Mouse (Mus musculus): Measurements from ENCODE around the gene Rdh12.
"Not testable (repeated sequence)": the region's sequence is repeated elsewhere in the genome, so short reads cannot be mapped to it uniquely, and the experiment has no call there.

Gene Rdh12

GRCm38 (mm10) chr12:79208703-79209464, at the start of gene Rdh12:
TSS of gene Rdh12 (plus strand) at chr12:79208914.
- in situ Hi-C loops (cut with MboI; ENCODE audit: low sequenced_read_pairs) = no loop called here

- in situ Hi-C loops (cut with MboI; ENCODE audit: low sequenced_read_pairs) = no loop called here
Measured at GRCm38 (mm10) chr12:79162876-79163275, 45.8 kb upstream of the Rdh12 start.

- in situ Hi-C loops (cut with MboI; ENCODE audit: low sequenced_read_pairs) = no loop called here
Measured at GRCm38 (mm10) chr12:79169173-79169572, 39.5 kb upstream of the Rdh12 start.

- in situ Hi-C loops (cut with MboI; ENCODE audit: low sequenced_read_pairs) = no loop called here
Measured at GRCm38 (mm10) chr12:79170421-79170820, 38.3 kb upstream of the Rdh12 start.

GRCm38 (mm10) chr12:79171269-79171995, 37.3 kb upstream of the Rdh12 start:
- in situ Hi-C loops (cut with MboI; ENCODE audit: low sequenced_read_pairs) = no loop called here

GRCm38 (mm10) chr12:79172019-79172941, 36.4 kb upstream of the Rdh12 start, which contains the start of gene Vti1b:
TSS of gene Vti1b (minus strand) at chr12:79172667.
- in situ Hi-C loops (cut with MboI; ENCODE audit: low sequenced_read_pairs) = no loop called here

GRCm38 (mm10) chr12:79173721-79174120, 35.0 kb upstream of the Rdh12 start:
- in situ Hi-C loops (cut with MboI; ENCODE audit: low sequenced_read_pairs) = no loop called here

- in situ Hi-C loops (cut with MboI; ENCODE audit: low sequenced_read_pairs) = no loop called here
Measured at GRCm38 (mm10) chr12:79175998-79176397, 32.7 kb upstream of the Rdh12 start.

GRCm38 (mm10) chr12:79185160-79185559, 23.6 kb upstream of the Rdh12 start:
- in situ Hi-C loops (cut with MboI; ENCODE audit: low sequenced_read_pairs) = not testable (repeated sequence)

- in situ Hi-C loops (cut with MboI; ENCODE audit: low sequenced_read_pairs) = no loop called here
Measured at GRCm38 (mm10) chr12:79190931-79191673, 17.6 kb upstream of the Rdh12 start.

- in situ Hi-C loops (cut with MboI; ENCODE audit: low sequenced_read_pairs) = no loop called here
Measured at GRCm38 (mm10) chr12:79191701-79192100, 17.0 kb upstream of the Rdh12 start.

GRCm38 (mm10) chr12:79192193-79192592, 16.5 kb upstream of the Rdh12 start, which contains the start of gene Rdh11:
TSS of gene Rdh11 (minus strand) at chr12:79192293.
- in situ Hi-C loops (cut with MboI; ENCODE audit: low sequenced_read_pairs) = no loop called here

GRCm38 (mm10) chr12:79193441-79193840, 15.3 kb upstream of the Rdh12 start:
- in situ Hi-C loops (cut with MboI; ENCODE audit: low sequenced_read_pairs) = no loop called here

- in situ Hi-C loops (cut with MboI; ENCODE audit: low sequenced_read_pairs) = no loop called here
Measured at GRCm38 (mm10) chr12:79197105-79197504, 11.6 kb upstream of the Rdh12 start.

GRCm38 (mm10) chr12:79201882-79202281, 6.8 kb upstream of the Rdh12 start:
- in situ Hi-C loops (cut with MboI; ENCODE audit: low sequenced_read_pairs) = no loop called here

GRCm38 (mm10) chr12:79211447-79211846, 2.7 kb downstream of the Rdh12 start:
- in situ Hi-C loops (cut with MboI; ENCODE audit: low sequenced_read_pairs) = no loop called here

GRCm38 (mm10) chr12:79217511-79217910, 8.8 kb downstream of the Rdh12 start:
- in situ Hi-C loops (cut with MboI; ENCODE audit: low sequenced_read_pairs) = no loop called here

GRCm38 (mm10) chr12:79235485-79236080, 26.9 kb downstream of the Rdh12 start:
- in situ Hi-C loops (cut with MboI; ENCODE audit: low sequenced_read_pairs) = no loop called here

- in situ Hi-C loops (cut with MboI; ENCODE audit: low sequenced_read_pairs) = no loop called here
Measured at GRCm38 (mm10) chr12:79241985-79242384, 33.3 kb downstream of the Rdh12 start.

GRCm38 (mm10) chr12:79242921-79243320, 34.2 kb downstream of the Rdh12 start:
- in situ Hi-C loops (cut with MboI; ENCODE audit: low sequenced_read_pairs) = no loop called here
